Mouse (Mus musculus): ENCODE measurements at regions not wholly inside any gene's neighbourhood (a gene's known extent, or its start where the extent isn't known, plus 50 kb on each side); places are given as distances from the start of the nearest gene placed in this dataset.

GRCm38 (mm10) chr12:42369029-42369577 is 882.9 kb upstream of the Lrrn3 start:
- no peak for ATAC-seq (replicated peaks; ENCODE audit: poor library complexity, severe bottlenecking)

GRCm38 (mm10) chr12:42338996-42339680 is 852.9 kb upstream of the Lrrn3 start:
- no peak for ATAC-seq (replicated peaks; ENCODE audit: poor library complexity, severe bottlenecking)

- ATAC-seq (replicated peaks; ENCODE audit: poor library complexity, severe bottlenecking) = no peak
These were observed 820.2 kb upstream of the Lrrn3 start for GRCm38 (mm10) chr12:42306429-42306828.

- no peak for ATAC-seq (replicated peaks; ENCODE audit: poor library complexity, severe bottlenecking)
These were observed 791.2 kb upstream of the Lrrn3 start for GRCm38 (mm10) chr12:42277241-42278032.

- no peak for ATAC-seq (replicated peaks; ENCODE audit: poor library complexity, severe bottlenecking)
These were observed 764.2 kb upstream of the Lrrn3 start for GRCm38 (mm10) chr12:42250410-42250809.

GRCm38 (mm10) chr12:42229235-42229634 is 743.0 kb upstream of the Lrrn3 start:
- no peak for ATAC-seq (replicated peaks; ENCODE audit: poor library complexity, severe bottlenecking)

GRCm38 (mm10) chr12:42181646-42182045 is 695.4 kb upstream of the Lrrn3 start:
- 0 out of 2 replicates have a peak, but pooled peaks have one; percentile 25 for ATAC-seq (replicated peaks; ENCODE audit: poor library complexity, severe bottlenecking)

GRCm38 (mm10) chr12:42179947-42180669 is 693.9 kb upstream of the Lrrn3 start:
- no peak for ATAC-seq (replicated peaks; ENCODE audit: poor library complexity, severe bottlenecking)

GRCm38 (mm10) chr12:42147971-42148370 is 661.7 kb upstream of the Lrrn3 start:
- no peak for ATAC-seq (replicated peaks; ENCODE audit: poor library complexity, severe bottlenecking)

- no peak for ATAC-seq (replicated peaks; ENCODE audit: poor library complexity, severe bottlenecking)
These were observed 652.6 kb upstream of the Lrrn3 start for GRCm38 (mm10) chr12:42138694-42139442.

- no peak for ATAC-seq (replicated peaks; ENCODE audit: poor library complexity, severe bottlenecking)
These were observed 651.9 kb upstream of the Lrrn3 start for GRCm38 (mm10) chr12:42138177-42138576.

GRCm38 (mm10) chr12:42137764-42138163 is 651.5 kb upstream of the Lrrn3 start:
- no peak for ATAC-seq (replicated peaks; ENCODE audit: poor library complexity, severe bottlenecking)

- ATAC-seq (replicated peaks; ENCODE audit: poor library complexity, severe bottlenecking) = no peak
These were observed 614.0 kb upstream of the Lrrn3 start for GRCm38 (mm10) chr12:42100189-42100588.

GRCm38 (mm10) chr12:42070401-42070800 is 584.2 kb upstream of the Lrrn3 start:
- ATAC-seq (replicated peaks; ENCODE audit: poor library complexity, severe bottlenecking) = no peak

GRCm38 (mm10) chr12:42063745-42064144 is 577.5 kb upstream of the Lrrn3 start:
- no peak for ATAC-seq (replicated peaks; ENCODE audit: poor library complexity, severe bottlenecking)

GRCm38 (mm10) chr12:42049056-42049455 is 562.8 kb upstream of the Lrrn3 start:
- no peak for ATAC-seq (replicated peaks; ENCODE audit: poor library complexity, severe bottlenecking)

GRCm38 (mm10) chr12:42027874-42028273 is 541.6 kb upstream of the Lrrn3 start:
- no peak for ATAC-seq (replicated peaks; ENCODE audit: poor library complexity, severe bottlenecking)

- ATAC-seq (replicated peaks; ENCODE audit: poor library complexity, severe bottlenecking) = no peak
These were observed 531.3 kb upstream of the Lrrn3 start for GRCm38 (mm10) chr12:42017506-42017905.

- ATAC-seq (replicated peaks; ENCODE audit: poor library complexity, severe bottlenecking) = no peak
These were observed 522.7 kb upstream of the Lrrn3 start for GRCm38 (mm10) chr12:42008827-42009383.

- no peak for ATAC-seq (replicated peaks; ENCODE audit: poor library complexity, severe bottlenecking)
These were observed 520.7 kb upstream of the Lrrn3 start for GRCm38 (mm10) chr12:42006912-42007311.
